Mouse (Mus musculus): ENCODE measurements around the gene Tmem107. TPM values are rescaled to one million over a fixed set of nuclear protein-coding genes. Genes with fewer than 3 reads are reported as not detected.

The Tmem107 gene
- 12.0 and 12.3 TPM in 2 replicates for total RNA-seq (2021)
- long read RNA-seq, experiment 1, transcript Tmem107-201 (5 exons, 779 nt), result major isoform, 18 of 22 reads
- long read RNA-seq, experiment 1, partial matches to known transcripts, result 2 of 22 reads
- long read RNA-seq, experiment 1, other reads (novel, unspliced or antisense), result 2 of 22 reads
- long read RNA-seq, experiment 2, transcript Tmem107-201 (5 exons, 779 nt), result major isoform, 12 of 18 reads
- long read RNA-seq, experiment 2, partial matches to known transcripts, result 4 of 18 reads
- long read RNA-seq, experiment 2, other reads (novel, unspliced or antisense), result 1 of 18 reads

- DNase-seq, result peak; percentile 94
Measured at GRCm38 (mm10) chr11:69070590-69071222, at the start of gene Tmem107. Tmem107 (plus strand) TSS chr11:69070806.

DNA sequence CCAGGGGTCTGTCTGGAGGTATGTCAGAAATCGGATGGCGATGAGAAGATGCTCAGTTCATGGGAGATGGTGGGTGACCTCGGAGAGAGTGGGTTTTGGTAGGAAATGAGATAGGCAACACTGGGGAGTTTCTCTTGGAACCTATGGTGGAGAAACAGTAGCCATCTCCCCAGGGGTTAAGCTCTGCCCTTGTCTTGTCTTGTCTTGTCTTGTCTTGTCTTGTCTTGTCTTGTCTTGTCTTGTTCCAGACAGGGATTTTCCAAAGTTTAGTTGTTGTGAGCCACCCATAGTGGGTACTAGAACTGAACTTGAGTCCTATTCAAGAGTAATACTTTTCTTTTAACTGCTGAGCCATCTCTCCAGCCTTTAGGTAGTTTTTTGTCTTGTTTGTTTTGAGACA is 44.0 kb upstream of the Tmem107 start:
- no peak for DNase-seq

DNA sequence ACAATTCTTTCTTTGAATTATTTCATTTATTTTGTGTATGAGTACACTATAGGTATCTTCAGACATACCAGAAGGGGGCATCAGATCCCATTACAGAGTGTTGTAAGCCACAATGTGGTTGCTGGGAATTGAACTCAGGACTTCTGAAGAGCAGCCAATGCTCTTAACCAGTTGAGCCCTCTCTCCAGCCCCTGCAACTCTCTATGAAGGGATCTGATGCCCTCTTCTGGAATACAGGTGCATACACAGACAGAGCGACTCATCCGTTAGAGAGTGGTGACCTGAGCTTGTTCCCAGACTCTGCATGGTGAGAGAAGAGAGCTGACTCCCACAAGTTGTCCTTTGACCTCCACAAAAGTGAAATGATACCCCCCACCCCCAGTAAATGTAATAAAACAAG is 41.8 kb upstream of the Tmem107 start:
- DNase-seq, result no peak

DNA sequence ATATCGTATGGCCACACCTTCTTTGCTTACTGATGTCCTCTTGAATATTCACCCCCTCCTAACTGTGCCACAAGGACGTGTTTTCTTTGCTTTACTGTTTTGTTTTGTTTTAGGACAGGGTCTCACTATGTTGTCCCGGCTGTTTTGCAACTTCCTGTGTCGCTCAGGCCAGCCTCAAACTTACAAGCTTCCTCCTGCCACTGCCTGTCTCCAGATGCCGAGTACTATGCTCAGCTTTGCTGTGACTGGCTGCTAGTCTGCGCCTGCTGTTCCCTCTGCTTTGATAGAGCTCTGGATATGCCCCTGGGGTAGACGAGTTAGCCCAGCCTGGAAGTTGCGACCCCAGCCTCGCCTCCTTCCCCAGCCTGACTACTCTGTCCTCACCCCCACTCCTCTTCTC is 37.1 kb upstream of the Tmem107 start:
- DNase-seq, result no peak

DNA sequence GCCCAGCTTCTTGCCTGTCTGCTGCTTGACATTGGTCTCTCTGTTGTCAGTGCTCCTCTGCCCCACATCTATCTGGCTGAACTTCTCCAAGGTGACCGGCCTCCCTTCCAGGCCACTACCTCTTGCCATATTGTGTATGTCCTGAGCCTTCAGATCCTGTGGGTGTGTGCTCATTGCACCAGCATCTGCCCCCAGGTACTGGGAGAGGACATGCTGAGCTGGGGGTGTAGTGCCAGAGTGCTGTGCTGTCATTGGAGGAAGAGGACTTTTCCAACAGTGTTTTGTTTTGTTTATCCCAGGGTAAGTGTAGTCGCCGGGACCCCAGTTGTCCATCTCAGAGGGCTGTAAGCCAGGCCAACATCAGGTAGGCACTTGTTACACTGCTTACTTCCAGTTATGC is 36.0 kb upstream of the Tmem107 start:
- DNase-seq, result no peak

DNA sequence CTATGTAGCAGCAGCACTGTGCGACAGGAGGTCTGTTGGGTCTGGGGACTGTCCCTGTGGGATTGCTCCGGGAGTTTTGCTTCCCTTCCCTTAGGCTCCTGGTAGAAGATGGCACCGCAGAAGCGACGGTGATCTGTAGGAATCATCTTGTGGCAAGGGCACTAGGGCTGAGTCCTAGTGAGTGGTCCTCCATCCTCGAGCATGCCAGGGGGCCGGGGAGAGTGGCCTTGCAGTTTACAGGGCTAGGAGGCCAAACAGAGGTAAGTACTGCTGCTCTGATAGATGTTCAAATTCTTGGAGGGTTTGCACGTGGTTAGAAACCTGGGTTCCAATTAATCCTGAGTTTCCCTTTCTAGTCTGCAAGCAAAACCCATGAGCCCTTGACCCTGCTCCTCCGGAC is 35.2 kb upstream of the Tmem107 start:
- DNase-seq, result no peak

DNA sequence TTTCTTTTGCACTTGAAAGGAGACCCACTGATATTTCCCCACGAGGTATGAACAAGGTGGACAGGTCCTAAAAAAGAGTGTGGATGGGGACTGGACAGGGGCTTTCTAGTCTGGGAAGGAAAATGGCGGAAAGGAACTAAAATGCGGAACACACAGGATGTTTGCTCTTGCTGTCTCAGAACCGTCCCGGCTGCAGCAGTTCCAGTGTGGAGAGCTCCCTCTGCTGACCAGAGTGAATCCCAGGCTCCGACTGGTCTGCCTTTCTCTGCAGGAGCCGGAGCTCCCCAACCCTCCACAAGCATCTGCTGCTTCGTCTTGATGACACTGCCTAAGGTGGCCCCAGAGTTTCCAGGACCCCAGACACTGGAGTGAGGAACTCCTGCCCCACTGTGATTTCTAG is 34.8 kb upstream of the Tmem107 start:
- peak; percentile 93 for DNase-seq

DNA sequence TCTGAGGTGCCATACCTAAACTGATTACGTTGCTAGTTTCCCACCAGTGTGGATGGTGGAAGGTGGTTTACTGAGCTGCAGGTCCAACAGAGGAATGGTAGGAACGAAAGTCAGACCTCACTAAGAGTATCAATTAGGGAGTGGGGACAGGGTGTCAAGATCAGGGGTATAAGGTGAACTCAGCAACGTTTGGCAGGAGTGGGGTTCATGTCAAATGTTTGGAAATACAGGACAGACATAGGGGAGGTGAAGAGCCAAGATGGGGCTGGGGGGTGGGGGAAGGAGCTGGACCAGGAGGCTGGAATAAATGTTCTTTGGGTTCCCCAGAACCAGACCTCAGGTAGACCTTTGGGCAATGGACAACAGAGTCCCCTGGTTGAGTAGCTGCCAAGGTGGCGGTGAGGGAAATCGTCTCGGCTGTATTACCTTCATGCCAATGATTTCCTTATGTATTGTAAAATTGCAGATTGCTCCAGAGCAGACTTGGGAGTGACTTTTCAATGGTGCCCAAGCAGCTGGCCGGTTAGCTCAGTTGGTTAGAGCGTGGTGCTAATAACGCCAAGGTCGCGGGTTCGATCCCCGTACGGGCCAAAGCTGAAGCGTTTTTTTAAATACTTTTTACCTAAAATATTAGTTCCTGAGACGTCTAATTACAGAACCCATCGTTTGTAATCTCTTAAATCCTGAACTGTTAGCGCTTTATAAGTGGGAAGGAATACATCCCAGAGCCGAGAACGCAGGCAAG is 33.9 kb upstream of the Tmem107 start:
- DNase-seq, result peak; percentile 85

DNA sequence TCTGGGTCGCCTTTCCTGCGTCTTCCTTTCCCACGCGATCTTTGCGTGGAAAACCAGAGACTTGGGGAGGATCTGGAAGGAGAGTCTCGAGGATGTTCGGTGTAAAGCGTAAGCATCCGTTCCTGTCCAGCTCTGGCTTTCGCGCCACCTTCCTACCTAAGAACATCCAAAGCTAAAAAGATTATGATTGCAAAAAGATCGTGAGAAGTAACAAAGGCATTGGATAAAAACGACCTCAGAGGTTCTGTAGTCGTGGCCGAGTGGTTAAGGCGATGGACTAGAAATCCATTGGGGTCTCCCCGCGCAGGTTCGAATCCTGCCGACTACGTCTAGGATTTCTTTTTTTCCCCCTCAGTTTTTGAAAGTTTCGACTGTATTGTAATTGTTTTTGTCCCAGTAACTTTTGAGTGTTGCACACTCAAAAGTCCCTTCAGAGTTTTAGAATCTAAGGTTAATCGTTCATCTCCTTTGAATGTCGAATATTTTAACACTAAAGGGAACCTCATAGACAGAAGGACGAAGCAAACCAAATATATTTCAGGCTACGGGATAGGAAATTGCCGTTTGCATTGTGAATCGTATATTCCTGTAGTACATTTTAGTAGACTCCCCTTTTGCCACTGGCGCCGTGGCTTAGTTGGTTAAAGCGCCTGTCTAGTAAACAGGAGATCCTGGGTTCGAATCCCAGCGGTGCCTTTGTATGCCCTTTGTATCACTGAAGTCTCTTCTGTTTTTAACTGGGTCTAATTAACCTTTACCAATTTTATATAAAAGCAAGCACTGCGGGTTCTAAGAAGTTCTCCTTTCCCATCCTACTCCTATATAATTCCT is 33.2 kb upstream of the Tmem107 start:
- peak; percentile 86 for DNase-seq

- DNase-seq, result no peak
Measured at GRCm38 (mm10) chr11:69038173-69038572, 32.4 kb upstream of the Tmem107 start.

DNA sequence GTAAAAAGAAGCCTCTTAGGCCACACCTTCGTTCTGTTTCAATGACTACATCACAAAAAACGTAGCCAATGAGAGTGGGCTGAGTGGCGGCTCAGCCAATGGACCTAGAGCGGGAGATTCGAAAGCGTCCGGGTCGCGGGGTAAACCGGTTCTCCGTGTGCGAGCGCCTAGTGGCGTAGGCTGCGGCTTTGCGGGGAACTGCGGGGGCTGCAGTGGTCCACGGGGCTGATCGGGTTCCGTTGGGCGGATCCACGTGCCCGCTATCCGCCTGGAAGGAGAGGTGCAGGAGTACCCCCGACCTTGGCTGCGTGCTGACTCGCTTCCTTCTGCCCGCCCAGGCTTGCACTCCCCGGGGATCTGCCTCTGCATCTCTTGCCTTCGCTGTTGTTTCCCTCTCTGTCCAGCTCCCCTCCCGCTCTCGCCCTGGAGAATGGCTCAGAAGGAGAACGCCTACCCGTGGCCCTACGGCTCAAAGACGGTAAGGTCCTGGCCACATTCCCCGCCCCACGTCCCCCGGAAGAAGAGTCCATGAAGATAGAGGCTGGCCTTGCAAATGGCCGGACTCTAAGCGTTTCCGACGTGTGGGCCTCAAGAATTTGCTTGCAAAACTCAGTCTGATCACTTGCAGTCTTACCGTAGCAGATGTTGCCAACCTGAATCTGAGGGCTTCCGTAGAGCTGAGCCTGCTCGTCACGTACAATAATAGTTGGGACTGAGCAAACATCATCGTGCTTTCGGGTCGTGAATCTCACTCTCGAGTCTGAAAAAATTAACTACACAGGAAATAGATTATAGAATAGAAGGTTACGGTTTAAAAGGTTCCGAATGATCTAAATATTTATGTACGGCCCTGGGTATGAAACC is 24.8 kb upstream of the Tmem107 start, which contains the start of gene Aurkb:
TSS of gene Aurkb (plus strand) at position 117 of the 864 bp plus-strand sequence.
- peak; percentile 93 for DNase-seq

DNA sequence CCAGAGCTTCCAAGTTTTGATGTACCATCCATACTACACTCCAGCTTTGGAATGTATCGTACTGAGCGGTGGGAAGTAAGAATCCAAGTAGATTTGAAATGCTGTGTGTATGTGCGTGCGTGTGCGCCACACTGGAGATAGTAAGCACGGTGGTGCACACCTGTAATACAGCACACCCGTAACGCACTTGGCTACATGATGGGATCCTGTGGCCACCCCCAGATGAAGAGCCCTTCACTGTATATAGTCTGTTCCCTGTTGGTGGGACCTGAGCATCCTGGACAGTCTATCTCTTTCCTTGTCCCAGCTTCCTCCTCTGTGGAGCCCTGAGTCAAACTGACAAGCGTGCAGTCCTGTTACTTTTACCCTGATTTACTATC is 24.2 kb upstream of the Tmem107 start:
- no peak for DNase-seq

GRCm38 (mm10) chr11:69047592-69047991 is 23.0 kb upstream of the Tmem107 start:
- DNase-seq, result no peak

DNA sequence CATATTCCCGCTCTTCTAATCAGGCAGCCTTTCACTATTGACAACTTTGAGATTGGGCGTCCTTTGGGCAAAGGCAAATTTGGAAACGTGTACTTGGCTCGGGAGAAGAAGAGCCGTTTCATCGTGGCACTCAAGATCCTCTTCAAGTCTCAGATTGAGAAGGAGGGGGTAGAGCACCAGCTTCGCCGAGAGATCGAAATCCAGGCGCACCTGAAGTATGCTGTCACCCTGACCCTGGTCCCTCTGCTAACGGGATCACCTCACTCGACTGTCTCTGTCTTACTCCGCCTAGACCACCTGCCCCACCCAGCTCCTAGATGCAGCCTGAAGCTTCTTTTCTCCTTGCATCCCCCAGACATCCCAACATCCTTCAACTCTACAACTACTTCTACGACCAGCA is 22.5 kb upstream of the Tmem107 start:
- DNase-seq, result no peak

GRCm38 (mm10) chr11:69050748-69051147 is 19.9 kb upstream of the Tmem107 start:
- DNase-seq, result peak; percentile 42

DNA sequence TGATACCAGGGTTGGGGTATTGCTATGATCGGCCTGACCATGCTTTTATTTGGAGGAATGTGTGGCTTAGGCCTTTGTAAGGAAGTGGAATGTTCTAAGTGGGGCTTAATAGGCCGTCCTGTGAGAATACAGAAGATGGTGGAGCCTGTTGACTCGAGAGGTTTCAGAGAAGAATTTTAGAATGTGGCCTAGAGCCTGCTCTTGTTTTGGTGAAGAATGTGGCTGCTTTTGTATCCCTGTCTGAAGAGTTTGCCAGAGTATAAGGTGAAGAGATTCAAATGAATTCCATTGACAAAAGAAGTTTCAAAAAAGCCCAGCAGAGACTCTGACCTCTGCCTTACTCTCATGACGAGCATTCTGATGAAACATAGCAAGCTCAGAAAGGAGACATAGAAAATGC is 18.8 kb upstream of the Tmem107 start:
- DNase-seq, result no peak

DNA sequence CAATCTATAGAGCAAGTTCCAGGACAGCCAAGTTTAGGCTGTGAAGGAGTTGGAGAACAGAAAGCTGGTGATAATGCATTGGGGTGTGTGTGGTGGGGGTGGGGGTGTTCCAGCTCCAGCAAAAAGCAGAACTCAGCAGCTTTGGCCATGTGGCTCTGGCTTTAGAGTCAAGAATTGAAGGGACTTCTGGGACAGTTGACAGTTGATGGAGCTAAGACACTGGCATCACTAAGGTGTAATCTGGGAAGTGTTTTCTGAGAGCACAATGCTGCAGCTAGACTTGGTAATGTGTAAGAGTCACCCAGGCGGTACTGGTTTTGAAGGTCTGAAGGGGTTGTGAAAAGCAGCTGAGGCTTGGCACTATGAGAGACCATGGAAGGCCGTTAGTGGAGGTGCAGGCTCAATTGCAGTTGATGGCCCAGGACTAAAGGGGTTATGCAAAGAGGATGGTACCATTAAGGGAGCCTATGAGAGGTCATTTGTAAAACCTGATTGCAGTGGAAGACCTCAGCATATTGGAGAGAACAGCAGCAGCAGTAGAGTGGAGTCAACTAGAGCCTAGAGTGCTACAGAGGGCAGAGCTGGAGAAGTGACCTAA is 17.7 kb upstream of the Tmem107 start:
- no peak for DNase-seq

DNA sequence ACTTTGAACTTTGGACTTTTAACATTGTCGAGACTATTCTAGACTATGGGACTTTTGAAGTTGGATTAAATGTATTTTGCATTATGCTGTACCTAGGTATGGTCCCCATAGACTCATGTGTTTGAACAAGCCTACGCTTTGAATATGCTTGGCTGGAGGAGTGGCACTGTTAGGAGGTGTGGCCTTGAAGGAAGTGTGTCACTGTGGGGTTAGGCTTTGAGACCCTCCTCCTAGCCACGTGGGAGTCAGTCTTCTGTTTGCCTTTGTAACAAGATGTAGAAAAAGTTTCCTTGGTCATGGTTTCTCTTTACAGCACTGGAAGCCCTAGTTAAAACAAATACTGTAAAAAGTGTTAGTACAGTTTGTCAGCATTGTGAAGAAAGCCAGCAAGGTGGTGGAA is 16.8 kb upstream of the Tmem107 start:
- DNase-seq, result no peak

GRCm38 (mm10) chr11:69058265-69058664 is 12.3 kb upstream of the Tmem107 start:
- DNase-seq, result no peak

DNA sequence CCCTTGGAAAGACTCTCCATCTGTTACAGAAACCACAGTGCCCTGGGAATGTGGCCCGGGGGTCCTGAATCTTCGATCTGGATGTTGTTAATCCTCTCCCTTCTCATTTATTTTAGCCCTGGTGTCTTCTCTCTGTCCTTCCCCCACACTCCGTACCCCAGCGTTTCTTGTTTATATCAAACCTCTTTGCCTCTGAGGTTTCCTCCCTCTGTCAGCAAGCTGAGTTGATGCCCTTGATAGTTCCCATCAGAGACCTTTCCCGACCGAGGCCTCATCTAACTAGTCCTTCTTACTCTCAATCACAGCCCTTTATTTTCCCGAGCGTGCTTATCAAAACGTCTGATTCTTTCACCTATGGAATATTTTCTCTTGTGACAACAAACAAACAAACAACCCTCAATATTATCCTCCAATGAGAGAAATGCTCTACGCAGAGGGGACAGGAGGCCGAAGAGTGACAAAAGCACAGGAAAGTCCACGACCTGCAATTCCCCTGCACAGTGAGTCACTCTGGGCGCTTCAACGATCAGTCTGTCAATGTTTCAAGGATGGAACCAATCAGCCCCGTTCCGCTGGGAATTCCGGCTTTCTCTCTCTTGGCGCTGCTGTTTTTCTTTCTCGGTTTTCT is 11.8 kb upstream of the Tmem107 start:
- DNase-seq, result no peak

Measured in adrenal gland, postnatal 14 days (tissue).